Mouse (Mus musculus) spleen, adult 2 months (tissue): ENCODE measurements around the gene Rab27a. TPM values are rescaled to one million over a fixed set of nuclear protein-coding genes. Genes with fewer than 3 reads are reported as not detected.
A peak's percentile ranks its signal among the peaks of the same experiment; 100 is the strongest.

Source experiments
- DNase-seq, 2 experiments: peaks; one replicate each; pipeline versions ENCODE4 v3.0.0 to v3.0.0-alpha.2; 2012 to 2021; ENCODE audit warnings: low spot score in 2 of 2, low read depth in 1 of 2
- H3K27ac ChIP-seq: fragments of 200-500 bp; 2 replicates; pipeline ENCODE4 v1.5.1; 2012; ENCODE audit warnings: low read length, inconsistent platforms; ENCODE audit not compliant: insufficient read depth
- H3K27me3 ChIP-seq: fragments of 200-500 bp; 2 replicates; pipeline ENCODE4 v1.6.1; 2012; ENCODE audit warnings: mild to moderate bottlenecking, moderate library complexity, low read length, inconsistent platforms; ENCODE audit not compliant: control insufficient read depth, insufficient read depth
- H3K36me3 ChIP-seq: fragments of 200-500 bp; 2 replicates; pipeline ENCODE4 v1.6.1; 2012; ENCODE audit warnings: mild to moderate bottlenecking, low read length, inconsistent platforms; ENCODE audit not compliant: control insufficient read depth, insufficient read depth
- H3K4me1 ChIP-seq: fragments of 200-500 bp; 2 replicates; pipeline ENCODE4 v1.6.1; 2011; ENCODE audit warnings: inconsistent platforms; ENCODE audit not compliant: control insufficient read depth, insufficient read depth, insufficient read length
- H3K4me3 ChIP-seq: fragments of 200-500 bp; 2 replicates; pipeline ENCODE4 v1.5.1; 2011; ENCODE audit warnings: mild to moderate bottlenecking, inconsistent platforms; ENCODE audit not compliant: insufficient read depth, insufficient read length; ENCODE audit errors: extremely low read depth
- CTCF ChIP-seq: fragments of 200-500 bp; IDR thresholded peaks from 2 replicates; pipeline ENCODE4 v1.5.1; 2011; ENCODE audit warnings: mild to moderate bottlenecking, inconsistent platforms; ENCODE audit not compliant: insufficient read depth, insufficient read length, insufficient replicate concordance; ENCODE audit errors: extremely low read depth
- POLR2A ChIP-seq: fragments of 200-500 bp; IDR thresholded peaks from 2 replicates; pipeline ENCODE4 v1.6.1; 2011; ENCODE audit warnings: low read depth, low read length, inconsistent platforms
- WGBS: fragments of 180-500 bp; shearing (Covaris S2); methylation state at CpG from one replicate; pipeline ENCODE4 v1.1.7; 2018; 5-methylcytosine and 5-hydroxymethylcytosine counted together
- polyA plus RNA-seq: library from polyadenylated mRNA; depleted of rRNA; stranded (reverse); fragments of >200 nt; gene quantifications from 2 replicates; pipeline ENCODE4 v1.2.3, GENCODE M21; 2012

The Rab27a gene
- polyA plus RNA-seq, 1 experiment: 7.0 TPM

DNA sequence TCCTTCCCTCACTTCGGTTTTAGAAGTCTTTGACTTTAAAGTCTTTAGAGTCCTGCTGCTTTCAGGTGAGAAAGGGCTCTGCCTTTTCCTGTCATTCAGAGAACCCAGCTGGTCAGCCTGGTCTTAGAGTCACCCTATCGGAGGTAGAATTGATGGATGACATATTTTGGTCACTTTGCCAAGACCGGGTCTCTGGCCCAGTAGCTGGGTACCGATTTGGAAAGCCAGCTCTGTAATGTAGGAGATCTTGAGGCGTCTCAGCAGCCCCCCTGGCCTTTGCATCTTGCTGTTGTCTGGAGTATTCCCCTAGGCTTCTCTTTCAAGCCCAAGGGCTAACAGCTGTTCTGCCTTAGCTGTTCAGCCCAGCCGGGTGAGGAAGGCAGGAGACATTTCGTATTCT, 550 bp downstream of the Rab27a start:
- TF ChIP-seq POLR2A (no peak), CTCF (no peak)
- no peaks in the 10 kb centered on the region for H3K36me3 ChIP-seq
- no peak for DNase-seq
- peak overlapping the region; percentile 70 for H3K27ac ChIP-seq
- 5% methylated on average over 7 of the region's 7 CpGs for WGBS
- H3K27me3 ChIP-seq: no peaks in the 10 kb centered on the region
- H3K4me1 ChIP-seq: peaks cover 8% of the 10 kb centered on the region; the same call in 1 of the 2 replicates
- H3K4me3 ChIP-seq: peak overlapping the region; percentile 77

DNA sequence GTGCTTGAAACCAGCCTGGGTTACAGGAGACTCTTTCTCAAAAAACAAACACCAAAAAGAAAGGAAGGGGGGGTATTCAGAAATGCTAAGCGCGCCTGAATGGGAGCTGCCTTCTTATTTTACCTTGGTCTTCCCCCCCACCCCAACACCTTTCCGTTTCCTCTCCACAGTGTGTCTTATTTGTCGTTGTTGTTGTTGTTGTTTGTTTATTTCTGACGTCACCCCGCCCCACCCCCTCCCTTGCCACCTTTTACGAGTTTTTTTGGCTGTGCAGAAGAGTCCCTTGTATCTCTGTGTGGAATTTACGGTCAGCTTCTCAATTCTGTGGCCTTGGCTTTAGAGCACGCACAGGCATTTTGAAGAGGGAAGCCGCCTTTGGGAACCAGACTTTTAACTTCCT, 1.1 kb downstream of the Rab27a start:
- Histone ChIP-seq H3K27ac (peak overlapping the region; percentile 70; the same call in 1 of the 2 replicates), H3K36me3 (no peaks in the 10 kb centered on the region), H3K4me1 (peaks cover 6% of the 10 kb centered on the region; the same call in 1 of the 2 replicates), H3K4me3 (peak overlapping the region; percentile 77), H3K27me3 (no peaks in the 10 kb centered on the region)
- DNase-seq: no peak
- WGBS: 29% methylated on average over 10 of the region's 10 CpGs
- no peak for TF ChIP-seq CTCF
- TF ChIP-seq POLR2A: no peak

DNA sequence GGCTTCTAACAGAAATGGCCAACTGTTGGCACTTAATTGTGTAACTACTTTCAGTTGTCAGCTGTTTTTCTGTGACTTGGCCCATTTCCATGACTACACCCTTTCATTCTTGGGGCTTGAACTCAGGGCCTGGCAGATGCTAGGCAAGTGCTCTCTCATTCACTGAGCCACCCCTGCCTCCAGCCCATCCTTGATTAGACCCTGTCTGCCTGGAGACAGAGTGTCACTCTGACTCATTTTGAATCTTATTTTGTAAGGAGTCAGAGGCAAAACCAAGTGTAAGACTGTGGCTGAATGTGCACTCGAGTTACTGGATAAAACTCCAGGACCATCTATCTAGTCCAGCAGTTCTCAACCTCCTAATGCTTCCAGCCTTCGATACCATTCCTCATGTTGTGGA, 3.3 kb downstream of the Rab27a start:
- Histone ChIP-seq H3K27me3 (no peaks in the 10 kb centered on the region), H3K4me1 (peaks cover 6% of the 10 kb centered on the region; the same call in 1 of the 2 replicates), H3K4me3 (no peak overlapping the region), H3K27ac (no peak overlapping the region), H3K36me3 (no peaks in the 10 kb centered on the region)
- 82% methylated on average over 2 of the region's 2 CpGs for WGBS
- TF ChIP-seq POLR2A: no peak
- no peak for TF ChIP-seq CTCF
- no peak for DNase-seq

DNA sequence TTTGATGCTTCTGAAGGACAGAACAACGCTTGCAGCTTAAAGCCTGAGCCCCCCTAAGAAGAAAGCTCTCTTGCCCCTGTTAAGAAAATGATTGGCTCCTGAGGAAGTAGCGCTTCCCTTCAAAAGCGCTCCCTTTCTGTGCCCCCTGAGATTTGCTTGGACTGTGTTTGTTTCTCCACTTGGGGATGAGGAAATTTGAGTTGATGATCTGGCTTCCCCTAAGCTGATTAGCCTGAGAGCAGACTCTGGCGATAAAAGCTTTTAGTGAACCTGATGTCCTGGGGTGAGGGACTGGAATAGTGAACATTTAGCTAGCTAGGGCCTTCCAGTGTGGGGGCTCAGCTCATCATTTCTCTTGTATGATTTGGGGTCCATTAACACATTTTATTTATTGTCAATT, 4.3 kb downstream of the Rab27a start:
- no peak for DNase-seq
- Histone ChIP-seq H3K4me1 (peaks cover 6% of the 10 kb centered on the region; the same call in 1 of the 2 replicates), H3K36me3 (no peaks in the 10 kb centered on the region; the same call in 1 of the 2 replicates), H3K27ac (no peak overlapping the region), H3K27me3 (no peaks in the 10 kb centered on the region), H3K4me3 (no peak overlapping the region)
- TF ChIP-seq POLR2A (no peak), CTCF (no peak)
- 55% methylated on average over 4 of the region's 4 CpGs for WGBS

DNA sequence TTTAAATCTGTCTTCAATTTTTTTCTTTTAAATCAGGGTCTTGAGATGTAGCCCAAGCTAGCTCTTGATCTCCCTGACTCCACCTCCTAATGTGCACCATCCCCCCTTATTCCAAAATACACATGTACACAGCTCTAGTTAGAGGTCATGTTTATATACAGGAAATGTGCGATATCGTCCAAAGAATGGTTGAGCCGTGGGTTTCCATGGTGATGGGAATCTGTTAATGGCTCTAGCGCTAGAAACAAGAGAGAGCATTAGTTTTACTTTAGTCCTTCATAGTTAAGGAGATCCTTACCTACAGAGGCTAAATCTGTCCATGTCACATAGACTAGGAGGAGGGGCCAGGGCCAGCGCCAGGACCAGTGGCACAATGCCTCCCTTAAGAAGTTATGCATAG, 5.2 kb downstream of the Rab27a start:
- Histone ChIP-seq H3K36me3 (no peaks in the 10 kb centered on the region; the same call in 1 of the 2 replicates), H3K4me3 (no peak overlapping the region), H3K27me3 (no peaks in the 10 kb centered on the region), H3K27ac (no peak overlapping the region), H3K4me1 (peaks cover 6% of the 10 kb centered on the region; the same call in 1 of the 2 replicates)
- no peak for TF ChIP-seq CTCF
- no peak for TF ChIP-seq POLR2A
- WGBS: 91% methylated on average over 5 of the region's 5 CpGs
- no peak for DNase-seq

DNA sequence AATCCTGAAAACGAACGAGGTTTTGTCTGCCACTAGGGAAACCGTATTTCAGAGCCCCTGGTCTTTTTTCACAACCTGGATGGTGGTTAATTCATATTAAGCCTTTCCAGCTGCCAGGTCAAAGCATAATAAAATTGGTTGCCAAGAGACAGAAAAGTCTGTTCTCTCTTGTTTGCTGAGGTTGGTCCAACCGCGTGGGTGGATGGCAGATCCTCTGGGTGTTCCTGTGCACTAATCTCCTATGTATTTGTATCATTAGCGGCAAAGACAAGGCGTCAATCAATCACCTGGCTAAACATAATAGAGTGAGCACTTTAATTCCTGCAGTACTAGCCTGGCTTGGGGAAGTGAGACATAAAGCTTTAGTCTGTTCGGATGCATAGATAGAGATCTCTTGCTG, 6.0 kb downstream of the Rab27a start:
- TF ChIP-seq CTCF (no peak), POLR2A (no peak)
- Histone ChIP-seq H3K36me3 (no peaks in the 10 kb centered on the region; the same call in 1 of the 2 replicates), H3K27ac (no peak overlapping the region), H3K4me3 (no peak overlapping the region), H3K4me1 (peaks cover 2% of the 10 kb centered on the region; the same call in 1 of the 2 replicates), H3K27me3 (no peaks in the 10 kb centered on the region)
- WGBS: 63% methylated on average over 8 of the region's 8 CpGs
- no peak for DNase-seq

DNA sequence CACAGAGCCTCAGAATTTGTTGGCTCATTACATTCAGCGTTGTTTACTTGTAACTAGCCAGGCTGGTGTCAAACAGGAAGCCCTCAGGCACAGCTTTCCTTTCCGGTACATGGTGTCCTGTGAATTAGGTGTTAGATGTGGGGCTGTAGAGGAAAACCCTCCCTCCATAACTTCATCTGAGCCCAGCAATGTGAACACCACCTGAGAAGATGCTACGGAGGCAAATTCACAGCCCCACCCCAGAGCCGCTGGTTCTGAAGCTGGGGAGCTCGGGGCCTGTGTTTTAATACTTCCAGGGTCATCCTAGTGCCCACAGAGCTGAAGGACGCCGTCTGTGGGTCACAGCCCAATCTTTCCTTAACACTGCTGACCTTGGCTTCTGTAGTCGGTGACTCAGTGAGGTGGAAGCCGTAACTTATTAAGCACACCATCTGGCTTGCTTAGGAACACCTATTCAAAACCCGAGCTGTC, 10.8 kb downstream of the Rab27a start:
- no peak for DNase-seq
- TF ChIP-seq POLR2A (no peak), CTCF (no peak)
- 71% methylated on average over 10 of the region's 10 CpGs for WGBS
- no peaks in the 10 kb centered on the region; the same call in 1 of the 2 replicates for H3K4me1 ChIP-seq
- H3K36me3 ChIP-seq: no peaks in the 10 kb centered on the region; the same call in 1 of the 2 replicates
- no peaks in the 10 kb centered on the region for H3K27me3 ChIP-seq
- peak overlapping the region; percentile 47; the same call in 1 of the 2 replicates for H3K27ac ChIP-seq
- no peak overlapping the region for H3K4me3 ChIP-seq
